Comparison of ENCODE assay signal across 8 mouse cellular contexts in genomic region chr10:80611024-80611423, GRCm38 (mm10). TPM values are rescaled to one million over a fixed set of nuclear protein-coding genes. Genes with fewer than 3 reads are reported as not detected.
DNase-seq lines count a peak whose midpoint lies in the region; ATAC-seq and TF ChIP-seq lines count a peak whose summit lies in the region.

No protein-coding gene starts in this region.

- H3K79me2 ChIP-seq in macrophage (ENCODE audit: inconsistent target) = peaks cover 35% of the 10 kb centered on the region

- no peaks in the 10 kb centered on the region for H3K9me3 ChIP-seq in kidney, embryonic 14.5 days (ENCODE audit: control insufficient read depth, low read length)
- H3K9me3 ChIP-seq in G1E (replicated peaks) = no peaks in the 10 kb centered on the region
- no peaks in the 10 kb centered on the region for H3K9me3 ChIP-seq in kidney, postnatal 0 days (replicated peaks; ENCODE audit: low read length)

- DNase-seq in kidney, adult 18-20 months = peak; percentile 64
- peak; percentile 35 for DNase-seq in G1E (ENCODE audit: low spot score)
- DNase-seq in cerebellum, postnatal 10 days = peak; percentile 66
- DNase-seq in kidney, postnatal 0 days (ENCODE audit: low spot score) = peak; percentile 69
- DNase-seq in thymus, adult 2 months = peak; percentile 81

- no peak overlapping the region for H3K4me2 ChIP-seq in kidney, embryonic 14.5 days (replicated peaks; ENCODE audit: low read depth, low read length)
- H3K4me2 ChIP-seq in kidney, postnatal 0 days (ENCODE audit: low read length) = no peak overlapping the region

- no peaks in the 10 kb centered on the region for H3K4me1 ChIP-seq in kidney, embryonic 14.5 days (ENCODE audit: control insufficient read depth, insufficient read depth, low read length)
- H3K4me1 ChIP-seq in G1E (ENCODE audit: insufficient read depth, low read depth, low read length) = peaks cover 51% of the 10 kb centered on the region
- H3K4me1 ChIP-seq in kidney, postnatal 0 days (replicated peaks; ENCODE audit: insufficient read depth, low read length) = no peaks in the 10 kb centered on the region
- H3K4me1 ChIP-seq in thymus, adult 2 months (replicated peaks; ENCODE audit: control insufficient read depth, insufficient read depth, low read length) = peaks cover 72% of the 10 kb centered on the region

- TF ChIP-seq CTCF in G1E (IDR thresholded peaks at IDR 0.05; ENCODE audit: low read depth, low read length) = peak; percentile 98
- peak; percentile 81 for TF ChIP-seq CTCF in kidney, postnatal 0 days (IDR thresholded peaks at IDR 0.05; ENCODE audit: low read depth)
- peak; percentile 89; the same call in 1 of the 2 replicates for TF ChIP-seq CTCF in thymus, adult 2 months (IDR thresholded peaks at IDR 0.05; ENCODE audit: borderline replicate concordance, control insufficient read depth, extremely low read depth, insufficient read depth, low read length, poor library complexity)

- no peak overlapping the region for H3K27ac ChIP-seq in kidney, embryonic 14.5 days (ENCODE audit: low read depth, low read length)
- H3K27ac ChIP-seq in kidney, postnatal 0 days = no peak overlapping the region
- 0 out of 2 replicates have a peak overlapping the region, but pooled peaks have one; percentile 10 for H3K27ac ChIP-seq in macrophage
- peak overlapping the region; percentile 79 for H3K27ac ChIP-seq in thymus, adult 2 months (ENCODE audit: control insufficient read depth, insufficient read depth, low read length)

- no peak overlapping the region for H3K4me3 ChIP-seq in kidney, embryonic 14.5 days (ENCODE audit: low read length)
- H3K4me3 ChIP-seq in G1E (ENCODE audit: low read depth, low read length) = no peak overlapping the region
- no peak overlapping the region for H3K4me3 ChIP-seq in kidney, postnatal 0 days (replicated peaks; ENCODE audit: low read depth, low read length)
- no peak overlapping the region for H3K4me3 ChIP-seq in macrophage (ENCODE audit: inconsistent target)
- no peak overlapping the region for H3K4me3 ChIP-seq in thymus, adult 2 months (ENCODE audit: control insufficient read depth, insufficient read depth, low read length)

- ATAC-seq in kidney, embryonic 14.5 days (ENCODE audit: low FRiP score, low TSS enrichment) = no peak
- ATAC-seq in G1E (ENCODE audit: extremely low read depth, insufficient number of reproducible peaks, low FRiP score, poor library complexity, severe bottlenecking) = no peak
- no peak for ATAC-seq in kidney, postnatal 0 days (replicated peaks; ENCODE audit: low FRiP score, low read depth)
- ATAC-seq in activated CD4-positive, CD25-positive, alpha-beta regulatory T cell, adult 4 months = no peak

- 0 out of 2 replicates have a peak, but pooled peaks have one; percentile 17 for TF ChIP-seq POLR2A in thymus, adult 2 months (IDR thresholded peaks at IDR 0.05; ENCODE audit: control insufficient read depth, extremely low read depth, insufficient read depth, low read length, poor library complexity)

- H3K27me3 ChIP-seq in kidney, embryonic 14.5 days (ENCODE audit: control insufficient read depth, insufficient read depth, low read length) = no peaks in the 10 kb centered on the region
- H3K27me3 ChIP-seq in G1E (ENCODE audit: insufficient read depth, low read length) = no peaks in the 10 kb centered on the region
- H3K27me3 ChIP-seq in kidney, postnatal 0 days (ENCODE audit: insufficient read depth, low read length) = no peaks in the 10 kb centered on the region
- no peaks in the 10 kb centered on the region for H3K27me3 ChIP-seq in thymus, adult 2 months (ENCODE audit: control insufficient read depth, insufficient read depth, low read length)

- H3K36me3 ChIP-seq in kidney, embryonic 14.5 days (ENCODE audit: control insufficient read depth, insufficient read depth, low read length) = peaks cover 71% of the 10 kb centered on the region
- H3K36me3 ChIP-seq in G1E (replicated peaks) = peaks cover 99% of the 10 kb centered on the region
- peaks cover 58% of the 10 kb centered on the region for H3K36me3 ChIP-seq in kidney, postnatal 0 days (ENCODE audit: insufficient read depth, low read length)
- H3K36me3 ChIP-seq in macrophage (ENCODE audit: inconsistent target) = peaks cover 26% of the 10 kb centered on the region
- H3K36me3 ChIP-seq in thymus, adult 2 months (ENCODE audit: control insufficient read depth, insufficient read depth, low read length) = peaks cover 4% of the 10 kb centered on the region; the same call in 1 of the 2 replicates

- WGBS in kidney, embryonic 14.5 days = 76% methylated on average over 4 of the region's 4 CpGs
- WGBS in kidney, postnatal 0 days = 72% methylated on average over 4 of the region's 4 CpGs
- 22% methylated on average over 4 of the region's 4 CpGs for WGBS in macrophage (ENCODE audit: missing documents)
- 16% methylated on average over 4 of the region's 4 CpGs for WGBS in thymus, adult 2 months

- H3K9ac ChIP-seq in kidney, embryonic 14.5 days (ENCODE audit: low read depth, low read length) = no peak overlapping the region
- no peak overlapping the region for H3K9ac ChIP-seq in kidney, postnatal 0 days (ENCODE audit: low read depth, low read length)

RNA-seq across cellular contexts. Expression of gene Gm49322, which starts 5.2 kb away (rescaled TPM):
- 1.9 and 2.5 TPM in 2 replicates for polyA plus RNA-seq in kidney, embryonic 14.5 days (2014; fragmentation: Nextera tagmentation; extraction: Ambion mirVana)
- 1.1 and 2.2 TPM in 2 replicates for total RNA-seq in G1E (2014; fragmentation: Nextera tagmentation)
- 0.82 and 1.2 TPM in 2 replicates for total RNA-seq in G1E (2017)
- polyA plus RNA-seq in G1E (2012) = 2.4 and 2.8 TPM in 2 replicates
- 1.4 TPM in 2 replicates for polyA plus RNA-seq in kidney, postnatal 0 days (2015; fragmentation: Nextera tagmentation; extraction: Ambion mirVana)
- 10 to 100 TPM in 3 of 26 experiments, 1 to 10 TPM in 23; 3.0 to 12.4 (median 7.6) TPM for total RNA-seq in macrophage (2018; cell fraction: chromatin; rRNA removed)
- 1 to 10 TPM in 1 of 26 experiments, under 1 TPM in 25; 0.03 to 1.0 (median 0.26) TPM for total RNA-seq in macrophage (2018; cell fraction: cytosol; rRNA removed)
- 1 to 10 TPM; 1.3 to 7.4 (median 4.2) TPM for total RNA-seq in macrophage (2018; cell fraction: nucleus; rRNA removed)
- polyA plus RNA-seq in macrophage (2018) = 0.44 to 1.1 TPM in 2 of 3 replicates, not detected in the other
- polyA plus RNA-seq in thymus, adult 2 months (2012; rRNA removed) = 7.5 and 8.1 TPM in 2 replicates
- 10 to 100 TPM in 1 of 2 experiments, 1 to 10 TPM in 1; 9.5 to 11.5 TPM for polyA plus RNA-seq in activated CD4-positive, CD25-positive, alpha-beta regulatory T cell, adult 4 months (2017; shearing (Covaris generic))

RNA-seq across cellular contexts. Expression of gene Adat3, which starts 8.3 kb away (rescaled TPM):
- polyA plus RNA-seq in kidney, embryonic 14.5 days (2014; fragmentation: Nextera tagmentation; extraction: Ambion mirVana) = 8.0 and 8.8 TPM in 2 replicates
- total RNA-seq in G1E (2014; fragmentation: Nextera tagmentation) (not detected in 2 replicates), G1E (2017) (1.2 and 1.6 TPM in 2 replicates)
- polyA plus RNA-seq in G1E (2012) (19.4 and 23.5 TPM in 2 replicates), macrophage (2018) (0.60 to 3.8 TPM (median 2.4 TPM) in 3 replicates)
- 5.0 and 6.1 TPM in 2 replicates for polyA plus RNA-seq in kidney, postnatal 0 days (2015; fragmentation: Nextera tagmentation; extraction: Ambion mirVana)
- total RNA-seq in macrophage (2018; cell fraction: chromatin; rRNA removed) = 1 to 10 TPM in 19 of 26 experiments, under 1 TPM in 3, not detected in 4; 0.61 to 7.4 (median 2.9) TPM
- 1 to 10 TPM in 24 of 26 experiments, under 1 TPM in 2; 0.80 to 4.2 (median 2.1) TPM for total RNA-seq in macrophage (2018; cell fraction: cytosol; rRNA removed)
- 1 to 10 TPM in 25 of 26 experiments, not detected in 1; 1.5 to 8.1 (median 4.3) TPM for total RNA-seq in macrophage (2018; cell fraction: nucleus; rRNA removed)
- polyA plus RNA-seq in thymus, adult 2 months (2012; rRNA removed) = 42.9 and 48.2 TPM in 2 replicates
- polyA plus RNA-seq in activated CD4-positive, CD25-positive, alpha-beta regulatory T cell, adult 4 months (2017; shearing (Covaris generic)) = 1 to 10 TPM; 2.5 to 3.7 TPM

RNA-seq across cellular contexts. Expression of gene Scamp4, which starts 8.4 kb away (rescaled TPM):
- 88.5 and 103 TPM in 2 replicates for polyA plus RNA-seq in kidney, embryonic 14.5 days (2014; fragmentation: Nextera tagmentation; extraction: Ambion mirVana)
- total RNA-seq in G1E (2014; fragmentation: Nextera tagmentation) (37.5 and 39.4 TPM in 2 replicates), G1E (2017) (12.7 and 12.9 TPM in 2 replicates)
- polyA plus RNA-seq in G1E (2012) (72.8 and 87.0 TPM in 2 replicates), macrophage (2018) (34.4 to 66.1 TPM (median 53.0 TPM) in 3 replicates)
- polyA plus RNA-seq in kidney, postnatal 0 days (2015; fragmentation: Nextera tagmentation; extraction: Ambion mirVana) = 80.7 and 87.2 TPM in 2 replicates
- total RNA-seq in macrophage (2018; cell fraction: chromatin; rRNA removed) = 10 to 100 TPM in 13 of 26 experiments, 1 to 10 TPM in 13; 2.6 to 18.9 (median 10.4) TPM
- total RNA-seq in macrophage (2018; cell fraction: cytosol; rRNA removed) = 10 to 100 TPM; 33.6 to 57.3 (median 44.7) TPM
- 10 to 100 TPM in 25 of 26 experiments, 1 to 10 TPM in 1; 8.5 to 48.4 (median 29.4) TPM for total RNA-seq in macrophage (2018; cell fraction: nucleus; rRNA removed)
- polyA plus RNA-seq in thymus, adult 2 months (2012; rRNA removed) = 151 and 156 TPM in 2 replicates
- 100 to 1,000 TPM; 104 to 107 TPM for polyA plus RNA-seq in activated CD4-positive, CD25-positive, alpha-beta regulatory T cell, adult 4 months (2017; shearing (Covaris generic))

RNA-seq across cellular contexts. Expression of gene Csnk1g2, which starts 11.6 kb away (rescaled TPM):
- 127 and 134 TPM in 2 replicates for polyA plus RNA-seq in kidney, embryonic 14.5 days (2014; fragmentation: Nextera tagmentation; extraction: Ambion mirVana)
- total RNA-seq in G1E (2014; fragmentation: Nextera tagmentation) = 91.3 and 110 TPM in 2 replicates
- total RNA-seq in G1E (2017) = 189 and 193 TPM in 2 replicates
- polyA plus RNA-seq in G1E (2012) = 470 and 513 TPM in 2 replicates
- polyA plus RNA-seq in kidney, postnatal 0 days (2015; fragmentation: Nextera tagmentation; extraction: Ambion mirVana) = 137 and 139 TPM in 2 replicates
- 10 to 100 TPM; 21.1 to 94.3 (median 56.1) TPM for total RNA-seq in macrophage (2018; cell fraction: chromatin; rRNA removed)
- total RNA-seq in macrophage (2018; cell fraction: cytosol; rRNA removed) = 10 to 100 TPM; 27.4 to 80.7 (median 43.5) TPM
- 10 to 100 TPM; 22.9 to 90.8 (median 48.4) TPM for total RNA-seq in macrophage (2018; cell fraction: nucleus; rRNA removed)
- polyA plus RNA-seq in macrophage (2018) = 66.6 to 78.0 TPM (median 74.8 TPM) in 3 replicates
- polyA plus RNA-seq in thymus, adult 2 months (2012; rRNA removed) = 492 and 499 TPM in 2 replicates
- polyA plus RNA-seq in activated CD4-positive, CD25-positive, alpha-beta regulatory T cell, adult 4 months (2017; shearing (Covaris generic)) = 10 to 100 TPM; 13.3 to 16.1 TPM

RNA-seq across cellular contexts. Expression of gene Abhd17a, which starts 20.9 kb away (rescaled TPM):
- 125 and 130 TPM in 2 replicates for polyA plus RNA-seq in kidney, embryonic 14.5 days (2014; fragmentation: Nextera tagmentation; extraction: Ambion mirVana)
- total RNA-seq in G1E (2014; fragmentation: Nextera tagmentation) (12.4 and 14.6 TPM in 2 replicates), G1E (2017) (37.8 and 44.0 TPM in 2 replicates)
- polyA plus RNA-seq in G1E (2012) (574 and 928 TPM in 2 replicates), macrophage (2018) (11.7 to 58.2 TPM (median 51.7 TPM) in 3 replicates)
- 104 and 121 TPM in 2 replicates for polyA plus RNA-seq in kidney, postnatal 0 days (2015; fragmentation: Nextera tagmentation; extraction: Ambion mirVana)
- total RNA-seq in macrophage (2018; cell fraction: chromatin; rRNA removed) = 10 to 100 TPM in 5 of 26 experiments, 1 to 10 TPM in 20, under 1 TPM in 1; 0.62 to 16.1 (median 5.5) TPM
- 10 to 100 TPM; 37.6 to 76.2 (median 53.9) TPM for total RNA-seq in macrophage (2018; cell fraction: cytosol; rRNA removed)
- total RNA-seq in macrophage (2018; cell fraction: nucleus; rRNA removed) = 10 to 100 TPM in 23 of 26 experiments, 1 to 10 TPM in 3; 6.8 to 32.4 (median 16.1) TPM
- polyA plus RNA-seq in thymus, adult 2 months (2012; rRNA removed) = 310 and 359 TPM in 2 replicates
- 10 to 100 TPM in 1 of 2 experiments, 1 to 10 TPM in 1; 9.4 to 11.8 TPM for polyA plus RNA-seq in activated CD4-positive, CD25-positive, alpha-beta regulatory T cell, adult 4 months (2017; shearing (Covaris generic))

Comparison
In these comparisons a context has a peak if more than half of its experiments do, and no peak if none do; other contexts are left out.
1. H3K27ac ChIP-seq: peak in macrophage (single experiment) and thymus, adult 2 months (single experiment); none in kidney, embryonic 14.5 days (single experiment) and kidney, postnatal 0 days (single experiment).
2. Peak in every context shown above with its lines, with median percentiles within 50 percentile points of each other: DNase-seq and CTCF ChIP-seq.